Mouse (Mus musculus): ENCODE measurements at regions not wholly inside any gene's neighbourhood (a gene's known extent, or its start where the extent isn't known, plus 50 kb on each side); places are given as distances from the start of the nearest gene placed in this dataset.

GRCm38 (mm10) chr5:148454200-148454599 is 54.5 kb upstream of the Slc7a1 start:
- no peak for DNase-seq (ENCODE audit: low spot score in 2 of 2)

GRCm38 (mm10) chr5:148453776-148454175 is 54.1 kb upstream of the Slc7a1 start:
- no peak for DNase-seq (ENCODE audit: low spot score in 2 of 2)

GRCm38 (mm10) chr5:148452909-148453632 is 53.4 kb upstream of the Slc7a1 start:
- no peak for DNase-seq (ENCODE audit: low spot score in 2 of 2)

GRCm38 (mm10) chr5:148451811-148452210 is 52.1 kb upstream of the Slc7a1 start:
- DNase-seq (ENCODE audit: low spot score in 2 of 2): no peak

GRCm38 (mm10) chr5:148450924-148451323 is 51.2 kb upstream of the Slc7a1 start:
- peak in 1 of 2 experiments; percentile 9 for DNase-seq (ENCODE audit: low spot score in 2 of 2)

Data from gastrocnemius, adult 8-10 months (tissue).